Comparison of ENCODE assay signal across 8 mouse cellular contexts in genomic region chr5:143375242-143375641, GRCm38 (mm10). TPM values are rescaled to one million over a fixed set of nuclear protein-coding genes. Genes with fewer than 3 reads are reported as not detected.
A peak's percentile ranks its signal among the peaks of the same experiment; 100 is the strongest.
DNase-seq lines count a peak whose midpoint lies in the region; ATAC-seq and TF ChIP-seq lines count a peak whose summit lies in the region.

No protein-coding gene starts in this region.

- no peaks in the 10 kb centered on the region for H3K36me3 ChIP-seq in intestine, postnatal 0 days (ENCODE audit: control insufficient read depth, insufficient read depth)
- H3K36me3 ChIP-seq in limb, embryonic 15.5 days: no peaks in the 10 kb centered on the region
- no peaks in the 10 kb centered on the region for H3K36me3 ChIP-seq in midbrain, embryonic 15.5 days (replicated peaks)
- H3K36me3 ChIP-seq in stomach, embryonic 15.5 days: no peaks in the 10 kb centered on the region

- intact Hi-C loops in gastrocnemius, postnatal 14 days (cut with DNase I; ENCODE audit: low total_unique reads): loop anchor here (5.0 kb wide), 1 partner anchor 47 kb away; no protein-coding TSS in a partner anchor

- H3K27me3 ChIP-seq in intestine, postnatal 0 days (replicated peaks; ENCODE audit: control insufficient read depth, insufficient read depth, low read length): peaks cover 50% of the 10 kb centered on the region
- H3K27me3 ChIP-seq in limb, embryonic 15.5 days: peaks cover 62% of the 10 kb centered on the region
- peaks cover 53% of the 10 kb centered on the region for H3K27me3 ChIP-seq in midbrain, embryonic 15.5 days (replicated peaks)
- peaks cover 48% of the 10 kb centered on the region for H3K27me3 ChIP-seq in stomach, embryonic 15.5 days (replicated peaks)

- no peaks in the 10 kb centered on the region for H3K9me3 ChIP-seq in intestine, postnatal 0 days (ENCODE audit: control insufficient read depth)
- no peaks in the 10 kb centered on the region for H3K9me3 ChIP-seq in limb, embryonic 15.5 days
- H3K9me3 ChIP-seq in midbrain, embryonic 15.5 days: no peaks in the 10 kb centered on the region
- no peaks in the 10 kb centered on the region for H3K9me3 ChIP-seq in stomach, embryonic 15.5 days

- ATAC-seq in common myeloid progenitor, adult 5-6 weeks (replicated peaks; ENCODE audit: low read depth, poor library complexity, severe bottlenecking): peak; percentile 83
- ATAC-seq in intestine, postnatal 0 days: peak; percentile 59; the same call in 1 of the 2 replicates
- ATAC-seq in limb, embryonic 15.5 days (ENCODE audit: insufficient number of reproducible peaks, low FRiP score, low TSS enrichment, low read depth): no peak
- ATAC-seq in midbrain, embryonic 15.5 days (replicated peaks): no peak
- peak; percentile 77 for ATAC-seq in stomach, embryonic 15.5 days (ENCODE audit: insufficient read depth, low FRiP score, low read depth)

- H3K27ac ChIP-seq in intestine, postnatal 0 days (ENCODE audit: low read depth, low read length): no peak overlapping the region
- peak overlapping the region; percentile 60; the same call in 1 of the 2 replicates for H3K27ac ChIP-seq in limb, embryonic 15.5 days
- no peak overlapping the region for H3K27ac ChIP-seq in midbrain, embryonic 15.5 days
- H3K27ac ChIP-seq in stomach, embryonic 15.5 days: 0 out of 2 replicates have a peak overlapping the region, but pooled peaks have one; percentile 42

- peak; percentile 42 to 69 for DNase-seq in left cerebral cortex, adult 18-20 months (ENCODE audit: low spot score in 2 of 2)
- DNase-seq in left cerebral cortex, adult 11 months (ENCODE audit: low spot score): no peak
- DNase-seq in gastrocnemius, postnatal 14 days: peak; percentile 60

- TF ChIP-seq CTCF in intestine, postnatal 0 days (IDR thresholded peaks at IDR 0.05; ENCODE audit: low read depth): peak; percentile 87

- peak overlapping the region; percentile 29 for H3K4me3 ChIP-seq in intestine, postnatal 0 days (ENCODE audit: low read depth, low read length)
- H3K4me3 ChIP-seq in limb, embryonic 15.5 days: 0 out of 2 replicates have a peak overlapping the region, but pooled peaks have one; percentile 11
- H3K4me3 ChIP-seq in midbrain, embryonic 15.5 days: peak overlapping the region; percentile 27
- H3K4me3 ChIP-seq in stomach, embryonic 15.5 days (replicated peaks): peak overlapping the region; percentile 29

- H3K4me1 ChIP-seq in intestine, postnatal 0 days (replicated peaks; ENCODE audit: control insufficient read depth, insufficient read depth, low read length): no peaks in the 10 kb centered on the region; the same call in 1 of the 2 replicates
- H3K4me1 ChIP-seq in limb, embryonic 15.5 days: peaks cover 8% of the 10 kb centered on the region; the same call in 1 of the 2 replicates
- H3K4me1 ChIP-seq in midbrain, embryonic 15.5 days: peaks cover 4% of the 10 kb centered on the region; the same call in 1 of the 2 replicates
- peaks cover 1% of the 10 kb centered on the region; the same call in 1 of the 2 replicates for H3K4me1 ChIP-seq in stomach, embryonic 15.5 days

- 7% methylated on average over 21 of the region's 21 CpGs for WGBS in intestine, postnatal 0 days
- WGBS in limb, embryonic 15.5 days: 7% methylated on average over 21 of the region's 21 CpGs
- 9% methylated on average over 21 of the region's 21 CpGs for WGBS in midbrain, embryonic 15.5 days
- 7% methylated on average over 21 of the region's 21 CpGs for WGBS in stomach, embryonic 15.5 days

- H3K4me2 ChIP-seq in intestine, postnatal 0 days (replicated peaks; ENCODE audit: low read depth): peak overlapping the region; percentile 63
- H3K4me2 ChIP-seq in limb, embryonic 15.5 days: peak overlapping the region; percentile 32
- H3K4me2 ChIP-seq in midbrain, embryonic 15.5 days: peak overlapping the region; percentile 43
- peak overlapping the region; percentile 56 for H3K4me2 ChIP-seq in stomach, embryonic 15.5 days

- no peak overlapping the region for H3K9ac ChIP-seq in intestine, postnatal 0 days (ENCODE audit: low read depth, low read length)
- H3K9ac ChIP-seq in limb, embryonic 15.5 days: no peak overlapping the region
- no peak overlapping the region for H3K9ac ChIP-seq in midbrain, embryonic 15.5 days
- H3K9ac ChIP-seq in stomach, embryonic 15.5 days: no peak overlapping the region

RNA-seq across cellular contexts. Expression of gene Grid2ip, which starts 18.1 kb away (rescaled TPM):
- 1 to 10 TPM; 3.9 to 4.0 TPM for total RNA-seq in left cerebral cortex, adult 18-20 months (2021)
- total RNA-seq in common myeloid progenitor, adult 5-6 weeks (2017): not detected in 2 replicates
- not detected for total RNA-seq in gastrocnemius, postnatal 14 days (2021)
- polyA plus RNA-seq in intestine, postnatal 0 days (2015; fragmentation: Nextera tagmentation; extraction: Ambion mirVana): 0.04 and 0.10 TPM in 2 replicates
- 0.68 and 1.1 TPM in 2 replicates for polyA plus RNA-seq in limb, embryonic 15.5 days (2015; fragmentation: Nextera tagmentation; extraction: Ambion mirVana)
- polyA plus RNA-seq in midbrain, embryonic 15.5 days (2015; fragmentation: Nextera tagmentation; extraction: Ambion mirVana): 0.33 and 0.44 TPM in 2 replicates
- polyA plus RNA-seq in stomach, embryonic 15.5 days (2015; fragmentation: Nextera tagmentation; extraction: Ambion mirVana): 1.1 and 2.0 TPM in 2 replicates

RNA-seq across cellular contexts. Expression of gene Kdelr2, which starts 28.4 kb away (rescaled TPM):
- 10 to 100 TPM; 37.4 to 39.9 TPM for total RNA-seq in left cerebral cortex, adult 18-20 months (2021)
- 75.4 and 96.4 TPM in 2 replicates for total RNA-seq in common myeloid progenitor, adult 5-6 weeks (2017)
- total RNA-seq in gastrocnemius, postnatal 14 days (2021): 10 to 100 TPM; 51.1 to 70.2 TPM
- 429 and 451 TPM in 2 replicates for polyA plus RNA-seq in intestine, postnatal 0 days (2015; fragmentation: Nextera tagmentation; extraction: Ambion mirVana)
- 492 and 501 TPM in 2 replicates for polyA plus RNA-seq in limb, embryonic 15.5 days (2015; fragmentation: Nextera tagmentation; extraction: Ambion mirVana)
- 123 TPM in 2 replicates for polyA plus RNA-seq in midbrain, embryonic 15.5 days (2015; fragmentation: Nextera tagmentation; extraction: Ambion mirVana)
- 357 and 384 TPM in 2 replicates for polyA plus RNA-seq in stomach, embryonic 15.5 days (2015; fragmentation: Nextera tagmentation; extraction: Ambion mirVana)

RNA-seq across cellular contexts. Expression of gene Zdhhc4, which starts 46.2 kb away (rescaled TPM):
- 10 to 100 TPM; 37.1 to 41.7 TPM for total RNA-seq in left cerebral cortex, adult 18-20 months (2021)
- total RNA-seq in common myeloid progenitor, adult 5-6 weeks (2017): 35.8 and 36.3 TPM in 2 replicates
- total RNA-seq in gastrocnemius, postnatal 14 days (2021): 10 to 100 TPM; 31.6 to 33.8 TPM
- polyA plus RNA-seq in intestine, postnatal 0 days (2015; fragmentation: Nextera tagmentation; extraction: Ambion mirVana): 46.5 and 52.4 TPM in 2 replicates
- 72.3 and 78.7 TPM in 2 replicates for polyA plus RNA-seq in limb, embryonic 15.5 days (2015; fragmentation: Nextera tagmentation; extraction: Ambion mirVana)
- polyA plus RNA-seq in midbrain, embryonic 15.5 days (2015; fragmentation: Nextera tagmentation; extraction: Ambion mirVana): 73.5 and 79.0 TPM in 2 replicates
- 66.5 and 70.2 TPM in 2 replicates for polyA plus RNA-seq in stomach, embryonic 15.5 days (2015; fragmentation: Nextera tagmentation; extraction: Ambion mirVana)

Comparison
In these comparisons a context has a peak if more than half of its experiments do, and no peak if none do; other contexts are left out.
1. ATAC-seq: peak in common myeloid progenitor, adult 5-6 weeks (single experiment), intestine, postnatal 0 days (single experiment) and stomach, embryonic 15.5 days (single experiment); none in limb, embryonic 15.5 days (single experiment) and midbrain, embryonic 15.5 days (single experiment).
2. H3K27ac ChIP-seq: peak in limb, embryonic 15.5 days (single experiment) and stomach, embryonic 15.5 days (single experiment); none in intestine, postnatal 0 days (single experiment) and midbrain, embryonic 15.5 days (single experiment).
3. Peak in every context shown above with its lines, with median percentiles within 50 percentile points of each other: H3K4me2 ChIP-seq and H3K4me3 ChIP-seq.